Mouse (Mus musculus) stomach, postnatal 0 days (tissue): Measurements from ENCODE around the gene Sdcbp2.

Experiments used
- CTCF ChIP-seq: IDR thresholded peaks from 2 replicates; pipeline ENCODE4 v1.5.1; 2016; ENCODE audit warnings: antibody characterized with exemption, low read depth, mild to moderate bottlenecking, moderate library complexity
- EP300 ChIP-seq: optimal IDR thresholded peaks from 2 replicates; pipeline ENCODE3; 2016; ENCODE audit warnings: antibody characterized with exemption

- TF ChIP-seq CTCF (no peak), EP300 (no peak)
Observed at GRCm38 (mm10) chr2:151573667-151574066, 1.2 kb downstream of the Sdcbp2 start.
